Mouse (Mus musculus) gastrocnemius, postnatal 25 days (tissue): ENCODE data around the gene Ghrl. TPM values are rescaled to one million over a fixed set of nuclear protein-coding genes. Genes with fewer than 3 reads are reported as not detected.

Experiments
- DNase-seq: peaks from one replicate; pipeline ENCODE4 v3.0.0; 2022
- microRNA-seq, 2 experiments: library from miRNA; unstranded; fragments of <30 nt; microRNA quantifications; one replicate each; pipeline ENCODE4 v1.2.0; 2021; ENCODE audit warnings: borderline replicate concordance in 2 of 2
- total RNA-seq, 2 experiments: library from RNA; stranded (reverse); gene quantifications; 1 replicate in 1 of 2; 2 replicates in 1 of 2; pipeline ENCODE4 v1.2.3; 2021

Ghrl gene
- total RNA-seq, 2 experiments from 2014 or later = not detected

DNA sequence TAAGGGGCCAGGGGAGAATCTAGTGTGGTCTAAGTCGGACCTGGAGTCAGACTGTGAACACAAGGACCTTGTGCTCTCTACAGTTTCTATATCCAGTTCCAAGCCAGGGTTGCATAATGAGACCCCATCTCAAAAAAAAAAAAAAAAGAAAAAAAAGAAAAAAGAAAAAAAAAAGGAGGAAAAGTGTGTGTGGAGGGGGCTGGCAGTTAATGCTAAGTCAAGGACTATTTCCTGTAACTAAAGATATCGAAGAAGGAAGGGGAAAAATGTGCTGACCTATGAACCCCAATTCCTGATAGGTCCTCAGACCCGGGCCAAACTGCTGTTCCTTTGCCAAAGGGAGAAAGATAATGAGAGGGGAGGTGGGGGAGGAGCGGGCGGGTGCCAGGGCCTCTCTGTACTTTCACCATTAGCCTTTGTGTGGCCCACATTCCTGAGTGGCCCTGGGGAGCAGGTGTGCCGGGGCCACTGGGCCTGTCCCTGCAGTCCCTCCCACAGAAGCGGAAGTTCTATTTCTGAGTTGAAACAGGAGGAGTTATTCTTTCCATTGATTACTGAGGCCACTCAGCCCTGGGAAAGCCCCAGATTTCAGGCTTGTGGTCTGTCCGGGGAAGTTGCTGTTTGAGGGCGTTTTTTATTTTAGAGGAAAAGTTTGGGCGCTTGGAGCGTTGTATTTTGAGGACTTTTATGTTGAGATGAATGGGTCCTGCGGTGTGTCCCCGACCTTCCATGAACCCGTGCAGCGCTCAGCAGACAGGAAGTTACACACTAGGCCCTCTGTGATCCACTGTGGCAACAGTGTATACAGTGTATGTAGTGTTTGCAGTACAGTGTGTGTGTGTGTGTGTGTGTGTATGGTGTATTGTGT, 51.2 kb downstream of the Ghrl start:
- peak; percentile 60 for DNase-seq

- no peak for DNase-seq
These were observed 52.0 kb downstream of the Ghrl start for GRCm38 (mm10) chr6:113667611-113668122.

Small RNA genes within 50 kb of the gene (microRNA-seq; reads per million reads assigned to microRNA genes)
- 0 reads per million in 2 experiments for gene Mir7042

Other genes starting within 250 kb of the Ghrl start
- gene Il17rc, start 248.5 kb downstream of the Ghrl start, total RNA-seq = 1 to 10 TPM; 6.0 to 8.0 TPM
- 10 to 100 TPM; 39.3 to 50.6 TPM for gene Creld1, start 236.6 kb downstream of the Ghrl start, total RNA-seq
- gene Prrt3, start 217.9 kb downstream of the Ghrl start, total RNA-seq = under 1 TPM in 1 of 2 experiments, not detected in 1; 0.08 TPM
- 10 to 100 TPM; 50.3 to 66.7 TPM for gene Emc3, start 188.2 kb downstream of the Ghrl start, total RNA-seq
- gene Fancd2, start 188.2 kb downstream of the Ghrl start, total RNA-seq = under 1 TPM; 0.41 to 0.56 TPM
- gene Fancd2os, start 119.2 kb downstream of the Ghrl start, total RNA-seq = not detected
- 10 to 100 TPM; 37.1 to 40.7 TPM for gene Brk1, start 115.1 kb downstream of the Ghrl start, total RNA-seq
- 1 to 10 TPM; 4.4 to 6.2 TPM for gene Vhl, start 95.9 kb downstream of the Ghrl start, total RNA-seq
- 1 to 10 TPM; 3.0 to 4.7 TPM for gene Irak2, start 81.4 kb downstream of the Ghrl start, total RNA-seq
- gene Tatdn2, start 22.8 kb downstream of the Ghrl start, total RNA-seq = 10 to 100 TPM; 28.8 to 31.6 TPM
- gene Sec13, start 20.9 kb upstream of the Ghrl start, total RNA-seq = 10 to 100 TPM; 62.4 to 67.2 TPM